Mouse (Mus musculus): ENCODE measurements around the gene Ubxn11. TPM values are rescaled to one million over a fixed set of nuclear protein-coding genes. Genes with fewer than 3 reads are reported as not detected.

Ubxn11 gene
- polyA plus RNA-seq, 1 experiment: 457 TPM

DNA sequence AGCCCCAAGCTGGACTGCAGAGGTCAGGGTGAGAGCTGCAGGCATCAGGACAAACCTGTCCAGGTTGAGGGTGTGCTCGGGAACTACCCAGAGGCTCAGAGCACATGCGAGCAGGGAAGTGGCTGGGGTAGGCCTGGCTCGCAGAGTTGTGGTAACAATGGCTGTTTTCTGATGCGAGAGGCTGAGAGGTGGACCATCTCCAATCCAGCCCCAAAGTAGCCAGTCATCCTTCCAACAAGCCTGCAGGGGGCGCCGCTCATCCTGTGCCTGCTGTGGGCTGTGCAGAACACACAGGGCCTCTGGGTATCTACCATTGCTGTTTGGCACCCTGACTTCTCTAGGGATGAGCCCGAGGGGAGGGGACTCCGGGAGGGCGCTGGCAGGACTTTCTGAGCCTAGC, 17.3 kb downstream of the Ubxn11 start:
- H3K4me3 ChIP-seq (ENCODE audit: control insufficient read depth, low read depth, low read length): no peak overlapping the region
- no peak overlapping the region for H3K27ac ChIP-seq (ENCODE audit: control insufficient read depth, insufficient read depth, low read depth, low read length)
- no peaks in the 10 kb centered on the region; the same call in none of the 2 replicates for H3K4me1 ChIP-seq (ENCODE audit: control insufficient read depth, insufficient read depth, low read length)
- no peaks in the 10 kb centered on the region for H3K27me3 ChIP-seq (ENCODE audit: control insufficient read depth, insufficient read depth, low read length)
- no peaks in the 10 kb centered on the region for H3K36me3 ChIP-seq (ENCODE audit: control insufficient read depth, insufficient read depth, low read length)
- TF ChIP-seq POLR2A (IDR thresholded peaks at IDR 0.05; ENCODE audit: control insufficient read depth, low read depth, low read length) (no peak), CTCF (IDR thresholded peaks at IDR 0.05; ENCODE audit: control insufficient read depth, insufficient read depth, insufficient replicate concordance, low read depth, low read length) (peak; percentile 49; the same call in 1 of the 2 replicates)

DNA sequence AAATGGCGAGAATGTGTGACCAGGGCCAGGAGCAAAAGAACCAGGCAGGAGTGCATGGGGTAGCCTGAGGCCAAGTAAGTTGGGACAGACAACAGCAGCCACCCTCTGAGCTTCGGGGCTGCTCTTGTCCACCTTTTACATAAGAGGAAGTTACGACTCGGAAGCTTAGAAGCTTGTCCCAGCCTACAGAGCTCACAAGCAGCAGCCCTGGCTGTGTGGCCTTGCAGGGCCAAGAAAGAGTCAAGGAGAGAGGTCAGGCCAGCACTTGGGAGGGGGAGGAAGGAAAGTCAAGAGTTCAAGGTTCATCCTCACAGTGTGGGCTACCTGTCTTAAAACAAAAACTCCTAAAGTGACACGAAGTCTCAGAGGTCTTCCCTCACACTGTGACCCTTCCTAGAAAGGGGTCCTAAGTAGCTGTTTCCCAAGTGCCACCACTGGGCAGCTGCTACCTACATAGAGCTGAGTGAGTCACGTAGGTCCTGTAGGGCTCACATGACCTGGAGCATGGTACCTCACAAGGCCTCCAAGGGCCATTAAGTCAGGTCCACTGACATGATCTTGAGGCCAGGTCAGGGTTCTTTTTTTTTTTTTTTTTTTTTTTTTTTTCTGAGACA, 17.9 kb downstream of the Ubxn11 start:
- Histone ChIP-seq H3K4me1 (ENCODE audit: control insufficient read depth, insufficient read depth, low read length) (no peaks in the 10 kb centered on the region; the same call in none of the 2 replicates), H3K27ac (ENCODE audit: control insufficient read depth, insufficient read depth, low read depth, low read length) (no peak overlapping the region), H3K4me3 (ENCODE audit: control insufficient read depth, low read depth, low read length) (no peak overlapping the region), H3K36me3 (ENCODE audit: control insufficient read depth, insufficient read depth, low read length) (no peaks in the 10 kb centered on the region), H3K27me3 (ENCODE audit: control insufficient read depth, insufficient read depth, low read length) (no peaks in the 10 kb centered on the region)
- TF ChIP-seq CTCF (IDR thresholded peaks at IDR 0.05; ENCODE audit: control insufficient read depth, insufficient read depth, insufficient replicate concordance, low read depth, low read length) (no peak), POLR2A (IDR thresholded peaks at IDR 0.05; ENCODE audit: control insufficient read depth, low read depth, low read length) (no peak)

DNA sequence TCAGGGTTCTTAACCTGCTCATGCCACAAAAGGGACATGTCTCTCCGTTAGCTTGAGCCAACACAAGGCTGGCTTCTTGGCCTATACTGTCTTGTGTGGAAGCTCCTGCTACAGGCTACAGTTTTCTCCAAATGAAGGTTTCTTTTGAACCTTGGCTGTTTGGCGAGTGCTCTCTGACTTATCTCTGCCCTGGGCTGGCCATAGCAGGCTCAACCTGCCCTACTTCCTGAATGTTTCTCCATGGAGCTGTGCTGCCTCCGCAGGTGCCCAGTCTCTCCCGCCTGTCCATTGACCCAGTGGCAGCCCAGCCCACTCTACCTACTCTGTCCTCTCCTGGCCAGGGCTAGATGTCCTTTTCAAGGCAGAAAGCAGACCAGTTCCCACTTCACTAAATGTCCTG, 18.5 kb downstream of the Ubxn11 start:
- no peak overlapping the region for H3K4me3 ChIP-seq (ENCODE audit: control insufficient read depth, low read depth, low read length)
- H3K36me3 ChIP-seq (ENCODE audit: control insufficient read depth, insufficient read depth, low read length): no peaks in the 10 kb centered on the region
- TF ChIP-seq CTCF (IDR thresholded peaks at IDR 0.05; ENCODE audit: control insufficient read depth, insufficient read depth, insufficient replicate concordance, low read depth, low read length) (no peak), POLR2A (IDR thresholded peaks at IDR 0.05; ENCODE audit: control insufficient read depth, low read depth, low read length) (no peak)
- no peaks in the 10 kb centered on the region for H3K27me3 ChIP-seq (ENCODE audit: control insufficient read depth, insufficient read depth, low read length)
- H3K27ac ChIP-seq (ENCODE audit: control insufficient read depth, insufficient read depth, low read depth, low read length): no peak overlapping the region
- H3K4me1 ChIP-seq (ENCODE audit: control insufficient read depth, insufficient read depth, low read length): no peaks in the 10 kb centered on the region; the same call in none of the 2 replicates

DNA sequence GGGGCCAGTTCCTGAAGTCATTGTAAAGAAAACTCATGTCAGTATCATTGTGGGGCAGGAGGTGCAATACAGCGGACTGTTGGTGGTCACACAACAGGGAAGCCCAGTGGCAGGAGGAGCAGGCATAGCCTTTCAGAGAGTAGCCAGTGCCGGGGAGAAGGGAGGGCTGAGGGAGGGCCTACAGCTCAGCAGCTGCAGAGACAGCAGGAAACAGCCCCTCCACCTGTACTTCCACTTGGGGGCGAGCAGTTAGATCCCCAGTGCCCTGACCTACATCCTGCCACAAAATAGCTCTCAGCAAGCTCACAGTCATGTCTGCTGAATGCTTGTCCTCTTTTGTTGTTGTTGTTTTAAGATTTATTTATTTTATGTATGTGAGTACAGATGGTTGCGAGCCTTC, 19.2 kb downstream of the Ubxn11 start:
- Histone ChIP-seq H3K4me3 (ENCODE audit: control insufficient read depth, low read depth, low read length) (no peak overlapping the region), H3K4me1 (ENCODE audit: control insufficient read depth, insufficient read depth, low read length) (no peaks in the 10 kb centered on the region; the same call in none of the 2 replicates), H3K27ac (ENCODE audit: control insufficient read depth, insufficient read depth, low read depth, low read length) (no peak overlapping the region), H3K27me3 (ENCODE audit: control insufficient read depth, insufficient read depth, low read length) (no peaks in the 10 kb centered on the region), H3K36me3 (ENCODE audit: control insufficient read depth, insufficient read depth, low read length) (no peaks in the 10 kb centered on the region)
- TF ChIP-seq POLR2A (IDR thresholded peaks at IDR 0.05; ENCODE audit: control insufficient read depth, low read depth, low read length) (no peak), CTCF (IDR thresholded peaks at IDR 0.05; ENCODE audit: control insufficient read depth, insufficient read depth, insufficient replicate concordance, low read depth, low read length) (no peak)

DNA sequence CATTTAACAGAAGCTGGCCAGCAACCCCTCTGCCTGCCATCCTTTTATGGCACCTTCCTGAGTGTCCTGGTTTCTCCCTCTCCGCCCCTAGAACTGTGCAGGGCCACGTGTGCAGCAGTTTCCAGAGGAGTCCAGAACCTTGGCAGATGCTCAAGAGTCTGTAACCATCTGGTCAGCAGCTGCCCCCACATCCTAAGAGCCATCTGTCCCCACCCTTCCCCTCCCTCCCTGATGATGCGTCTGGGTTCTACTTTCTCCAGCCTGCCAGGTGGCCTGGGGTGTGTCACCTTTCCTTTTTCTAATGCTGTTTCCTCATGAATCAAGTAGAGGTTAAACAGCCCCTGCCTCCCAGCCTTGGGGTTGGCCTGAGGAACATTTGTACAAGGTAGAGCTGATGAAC, 19.9 kb downstream of the Ubxn11 start:
- no peak overlapping the region for H3K4me3 ChIP-seq (ENCODE audit: control insufficient read depth, low read depth, low read length)
- H3K27me3 ChIP-seq (ENCODE audit: control insufficient read depth, insufficient read depth, low read length): no peaks in the 10 kb centered on the region
- no peak overlapping the region for H3K27ac ChIP-seq (ENCODE audit: control insufficient read depth, insufficient read depth, low read depth, low read length)
- H3K4me1 ChIP-seq (ENCODE audit: control insufficient read depth, insufficient read depth, low read length): peaks cover 2% of the 10 kb centered on the region
- no peaks in the 10 kb centered on the region for H3K36me3 ChIP-seq (ENCODE audit: control insufficient read depth, insufficient read depth, low read length)
- TF ChIP-seq CTCF (IDR thresholded peaks at IDR 0.05; ENCODE audit: control insufficient read depth, insufficient read depth, insufficient replicate concordance, low read depth, low read length) (no peak), POLR2A (IDR thresholded peaks at IDR 0.05; ENCODE audit: control insufficient read depth, low read depth, low read length) (no peak)

DNA sequence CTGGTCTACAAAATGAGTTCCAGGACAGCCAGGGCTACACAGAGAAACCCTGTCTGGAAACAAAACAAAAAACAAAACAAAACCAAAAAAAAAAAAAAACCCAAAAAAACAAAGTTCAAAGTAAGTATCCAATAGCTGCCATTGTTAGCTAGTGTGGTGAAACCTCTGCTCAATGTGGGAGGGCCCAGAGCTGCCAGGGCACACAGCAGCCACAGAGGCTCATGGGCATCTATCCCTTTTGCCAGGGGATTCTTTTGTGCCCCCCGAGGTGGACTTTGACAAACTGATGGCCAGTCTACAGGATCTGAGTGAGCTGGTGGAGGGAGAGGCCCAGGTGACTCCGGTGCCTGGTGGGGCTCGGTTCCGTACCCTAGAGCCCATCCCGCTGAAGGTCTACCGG, 20.8 kb downstream of the Ubxn11 start:
- Histone ChIP-seq H3K4me1 (ENCODE audit: control insufficient read depth, insufficient read depth, low read length) (peaks cover 10% of the 10 kb centered on the region), H3K36me3 (ENCODE audit: control insufficient read depth, insufficient read depth, low read length) (no peaks in the 10 kb centered on the region), H3K27me3 (ENCODE audit: control insufficient read depth, insufficient read depth, low read length) (no peaks in the 10 kb centered on the region), H3K4me3 (ENCODE audit: control insufficient read depth, low read depth, low read length) (no peak overlapping the region), H3K27ac (ENCODE audit: control insufficient read depth, insufficient read depth, low read depth, low read length) (no peak overlapping the region)
- TF ChIP-seq CTCF (IDR thresholded peaks at IDR 0.05; ENCODE audit: control insufficient read depth, insufficient read depth, insufficient replicate concordance, low read depth, low read length) (no peak), POLR2A (IDR thresholded peaks at IDR 0.05; ENCODE audit: control insufficient read depth, low read depth, low read length) (no peak)

DNA sequence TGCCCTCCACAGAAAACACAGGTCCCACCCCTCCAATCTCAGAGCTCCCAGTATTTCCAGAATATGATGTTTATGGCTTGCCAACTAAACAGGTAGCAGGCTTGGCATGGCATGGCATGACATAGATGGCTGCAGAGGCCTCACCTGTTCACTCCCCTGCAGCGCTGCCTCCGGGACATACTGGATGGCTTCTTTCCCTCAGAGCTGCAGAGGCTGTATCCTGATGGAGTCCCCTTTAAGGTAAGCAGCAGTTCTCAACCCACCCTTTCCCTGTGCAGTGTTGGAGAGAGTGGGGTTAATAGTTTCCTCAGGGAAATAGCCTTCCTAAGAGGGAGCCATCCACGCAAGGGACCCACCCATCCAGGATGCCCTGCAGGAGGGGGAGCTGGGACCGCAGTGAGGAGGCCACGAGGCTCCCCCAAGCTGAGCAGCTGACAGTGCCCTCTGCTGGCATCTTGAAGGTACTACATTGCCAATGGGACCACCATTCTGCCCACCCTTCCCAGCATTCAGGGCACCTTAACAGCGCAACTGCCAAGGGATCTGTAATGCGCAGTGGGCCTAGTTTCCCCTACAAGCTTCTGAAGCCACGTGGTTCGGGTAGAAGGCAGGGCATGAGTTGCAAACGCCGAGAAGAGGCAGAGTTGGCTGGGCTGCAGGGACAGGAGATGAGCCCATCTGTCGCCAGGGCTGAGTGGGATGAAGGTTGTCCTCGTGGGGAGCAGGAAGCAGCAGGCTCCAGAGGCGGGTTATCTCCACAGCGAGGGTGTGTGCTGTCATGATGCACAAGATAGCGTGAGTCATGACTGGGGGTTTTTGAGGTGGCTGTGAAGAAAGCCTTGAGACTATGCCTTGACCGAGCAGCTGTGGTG, 21.5 kb downstream of the Ubxn11 start:
- TF ChIP-seq CTCF (IDR thresholded peaks at IDR 0.05; ENCODE audit: control insufficient read depth, insufficient read depth, insufficient replicate concordance, low read depth, low read length) (peak; percentile 88), POLR2A (IDR thresholded peaks at IDR 0.05; ENCODE audit: control insufficient read depth, low read depth, low read length) (no peak; the same call in 1 of the 2 replicates)
- H3K27ac ChIP-seq (ENCODE audit: control insufficient read depth, insufficient read depth, low read depth, low read length): no peak overlapping the region
- H3K4me1 ChIP-seq (ENCODE audit: control insufficient read depth, insufficient read depth, low read length): peaks cover 13% of the 10 kb centered on the region
- H3K27me3 ChIP-seq (ENCODE audit: control insufficient read depth, insufficient read depth, low read length): no peaks in the 10 kb centered on the region
- H3K4me3 ChIP-seq (ENCODE audit: control insufficient read depth, low read depth, low read length): no peak overlapping the region
- no peaks in the 10 kb centered on the region for H3K36me3 ChIP-seq (ENCODE audit: control insufficient read depth, insufficient read depth, low read length)
